Mouse (Mus musculus): ENCODE measurements at regions not wholly inside any gene's neighbourhood (a gene's known extent, or its start where the extent isn't known, plus 50 kb on each side); places are given as distances from the start of the nearest gene placed in this dataset.
"Not testable (repeated sequence)": the region's sequence is repeated elsewhere in the genome, so short reads cannot be mapped to it uniquely, and the experiment has no call there.

GRCm38 (mm10) chr19:8496561-8496960, 91.7 kb upstream of the Slc22a30 start:
- DNase-seq (ENCODE audit: low read depth), result not testable (repeated sequence)

- DNase-seq (ENCODE audit: low read depth), result not testable (repeated sequence)
Observed at GRCm38 (mm10) chr19:8497526-8497925, 92.6 kb upstream of the Slc22a30 start.

- DNase-seq (ENCODE audit: low read depth), result not testable (repeated sequence)
Observed at GRCm38 (mm10) chr19:8517721-8518120, 73.3 kb upstream of the Slc22a8 start.

DNA sequence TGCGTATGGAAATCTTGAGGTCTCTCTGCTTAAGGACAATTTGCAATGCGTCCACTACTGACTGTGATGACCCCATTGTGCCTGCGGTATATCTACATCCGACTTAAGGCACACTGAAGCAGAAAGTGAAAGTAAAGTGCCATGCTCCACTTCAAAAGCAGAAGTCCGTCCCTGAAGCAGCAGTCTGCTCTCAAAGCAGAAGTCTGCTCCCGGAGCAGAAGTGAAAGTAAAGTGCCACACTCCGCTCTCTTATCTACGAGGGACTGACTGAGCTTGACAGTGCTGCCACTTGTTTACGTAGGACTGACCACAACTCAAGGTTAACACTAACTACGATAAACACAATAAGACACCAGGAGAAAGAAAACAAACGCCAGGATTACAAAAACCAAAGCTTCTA, 72.8 kb upstream of the Slc22a8 start:
- peak; percentile 29 for DNase-seq (ENCODE audit: low read depth)

GRCm38 (mm10) chr19:8518933-8519332, 72.1 kb upstream of the Slc22a8 start:
- not testable (repeated sequence) for DNase-seq (ENCODE audit: low read depth)

DNA sequence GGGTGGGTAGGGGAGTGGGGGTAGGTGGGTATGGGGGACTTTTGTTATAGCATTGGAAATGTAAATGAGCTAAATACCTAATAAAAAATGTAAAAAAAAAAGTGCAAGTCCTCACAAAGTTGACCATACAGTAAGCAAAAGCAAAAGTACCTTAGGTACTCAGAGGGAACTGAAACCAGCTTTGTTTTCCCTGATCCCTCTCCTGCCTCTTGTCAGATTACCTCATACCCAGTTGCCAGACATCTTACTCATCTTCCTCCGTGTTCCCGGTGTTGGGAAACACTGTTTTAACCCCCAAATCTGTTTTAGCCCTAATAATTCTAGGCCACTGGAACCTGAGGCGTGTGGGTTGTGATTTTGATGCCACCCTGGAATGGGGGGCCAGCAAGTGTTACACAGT, 56.5 kb upstream of the Slc22a8 start:
- no peak for DNase-seq (ENCODE audit: low read depth)

DNA sequence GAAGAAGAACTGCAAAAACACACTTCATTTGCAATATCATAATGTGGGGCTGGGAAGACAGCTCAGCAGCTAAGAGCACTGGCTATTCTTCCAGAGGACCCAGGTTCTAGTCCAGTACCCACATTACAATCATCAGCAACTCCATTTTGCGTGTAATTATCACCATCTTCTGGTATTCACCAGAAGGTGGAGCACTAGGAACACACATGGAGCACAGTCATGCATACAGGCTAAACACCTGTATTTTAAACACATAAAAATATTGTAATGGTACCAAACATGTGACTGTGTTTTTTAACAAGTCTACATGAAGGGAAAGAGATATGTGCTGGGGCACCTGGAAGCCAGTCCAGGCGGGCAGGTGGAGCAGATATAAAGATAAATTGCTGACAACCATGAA, 55.0 kb upstream of the Slc22a8 start:
- DNase-seq (ENCODE audit: low read depth), result no peak

Data from c-Kit-positive CD71-positive TER-119-negative erythroid progenitor cells, embryonic 14.5 days (primary cell).